Mouse (Mus musculus): ENCODE measurements around the gene Nenf.

- no peak for TF ChIP-seq ZC3H11A (IDR thresholded peaks at IDR 0.05; ENCODE audit: borderline replicate concordance, low read depth, low read length)
- no peak for TF ChIP-seq ZNF384 (IDR thresholded peaks at IDR 0.05; ENCODE audit: low read depth, low read length)
- no peak for TF ChIP-seq HCFC1 (IDR thresholded peaks at IDR 0.05; ENCODE audit: borderline replicate concordance, insufficient read depth, low read length)
- TF ChIP-seq MAFK (IDR thresholded peaks at IDR 0.05; ENCODE audit: insufficient read depth, low read depth, low read length): no peak
- no peak for TF ChIP-seq CHD2 (IDR thresholded peaks at IDR 0.05; ENCODE audit: low read depth, low read length)
Observed at GRCm38 (mm10) chr1:191350355-191350754, 32.4 kb upstream of the Nenf start.

Data from ES-E14 (cell line).